Mouse (Mus musculus): Measurements from ENCODE around the gene Lag3. TPM values are rescaled to one million over a fixed set of nuclear protein-coding genes. Genes with fewer than 3 reads are reported as not detected.
"Not testable (repeated sequence)": the region's sequence is repeated elsewhere in the genome, so short reads cannot be mapped to it uniquely, and the experiment has no call there.

The Lag3 gene
- total RNA-seq, 1 experiment from 2014 or later, result not detected

- ATAC-seq (replicated peaks; ENCODE audit: insufficient number of reproducible peaks, low FRiP score, low TSS enrichment, poor library complexity, severe bottlenecking), result no peak
These were observed 6.3 kb downstream of the Lag3 start for GRCm38 (mm10) chr6:124904991-124905860.

GRCm38 (mm10) chr6:124904161-124904981 lies 7.1 kb downstream of the Lag3 start:
- ATAC-seq (replicated peaks; ENCODE audit: insufficient number of reproducible peaks, low FRiP score, low TSS enrichment, poor library complexity, severe bottlenecking), result peak; percentile 36

GRCm38 (mm10) chr6:124903580-124904151 lies 7.8 kb downstream of the Lag3 start:
- ATAC-seq (replicated peaks; ENCODE audit: insufficient number of reproducible peaks, low FRiP score, low TSS enrichment, poor library complexity, severe bottlenecking), result peak; percentile 88

GRCm38 (mm10) chr6:124901851-124902250 lies 9.7 kb downstream of the Lag3 start:
- no peak for ATAC-seq (replicated peaks; ENCODE audit: insufficient number of reproducible peaks, low FRiP score, low TSS enrichment, poor library complexity, severe bottlenecking)

GRCm38 (mm10) chr6:124900801-124901480 lies 10.6 kb downstream of the Lag3 start:
- ATAC-seq (replicated peaks; ENCODE audit: insufficient number of reproducible peaks, low FRiP score, low TSS enrichment, poor library complexity, severe bottlenecking), result peak; percentile 67

- ATAC-seq (replicated peaks; ENCODE audit: insufficient number of reproducible peaks, low FRiP score, low TSS enrichment, poor library complexity, severe bottlenecking), result no peak
These were observed 11.3 kb downstream of the Lag3 start for GRCm38 (mm10) chr6:124900056-124900800.

GRCm38 (mm10) chr6:124898359-124898758 lies 13.1 kb downstream of the Lag3 start:
- 0 out of 2 replicates have a peak, but pooled peaks have one; percentile 40 for ATAC-seq (replicated peaks; ENCODE audit: insufficient number of reproducible peaks, low FRiP score, low TSS enrichment, poor library complexity, severe bottlenecking)

- not testable (repeated sequence) for ATAC-seq (replicated peaks; ENCODE audit: insufficient number of reproducible peaks, low FRiP score, low TSS enrichment, poor library complexity, severe bottlenecking)
These were observed 17.4 kb downstream of the Lag3 start for GRCm38 (mm10) chr6:124894113-124894512.

- no peak for ATAC-seq (replicated peaks; ENCODE audit: insufficient number of reproducible peaks, low FRiP score, low TSS enrichment, poor library complexity, severe bottlenecking)
These were observed 20.5 kb downstream of the Lag3 start for GRCm38 (mm10) chr6:124890997-124891396.

GRCm38 (mm10) chr6:124888555-124889125 lies 22.9 kb downstream of the Lag3 start:
- no peak for ATAC-seq (replicated peaks; ENCODE audit: insufficient number of reproducible peaks, low FRiP score, low TSS enrichment, poor library complexity, severe bottlenecking)

- ATAC-seq (replicated peaks; ENCODE audit: insufficient number of reproducible peaks, low FRiP score, low TSS enrichment, poor library complexity, severe bottlenecking), result no peak
These were observed 23.5 kb downstream of the Lag3 start, which contains the start of gene Cd4 for GRCm38 (mm10) chr6:124887986-124888385. Gene Cd4 (minus strand): TSS chr6:124888221.

GRCm38 (mm10) chr6:124885956-124886381 lies 25.5 kb downstream of the Lag3 start:
- no peak for ATAC-seq (replicated peaks; ENCODE audit: insufficient number of reproducible peaks, low FRiP score, low TSS enrichment, poor library complexity, severe bottlenecking)

- no peak for ATAC-seq (replicated peaks; ENCODE audit: insufficient number of reproducible peaks, low FRiP score, low TSS enrichment, poor library complexity, severe bottlenecking)
These were observed 26.6 kb downstream of the Lag3 start for GRCm38 (mm10) chr6:124884714-124885500.

- no peak for ATAC-seq (replicated peaks; ENCODE audit: insufficient number of reproducible peaks, low FRiP score, low TSS enrichment, poor library complexity, severe bottlenecking)
These were observed 28.2 kb downstream of the Lag3 start for GRCm38 (mm10) chr6:124883351-124883750.

- ATAC-seq (replicated peaks; ENCODE audit: insufficient number of reproducible peaks, low FRiP score, low TSS enrichment, poor library complexity, severe bottlenecking), result no peak
These were observed 29.7 kb downstream of the Lag3 start for GRCm38 (mm10) chr6:124881821-124882220.

- ATAC-seq (replicated peaks; ENCODE audit: insufficient number of reproducible peaks, low FRiP score, low TSS enrichment, poor library complexity, severe bottlenecking), result no peak
These were observed 32.1 kb downstream of the Lag3 start for GRCm38 (mm10) chr6:124879390-124879789.

- no peak for ATAC-seq (replicated peaks; ENCODE audit: insufficient number of reproducible peaks, low FRiP score, low TSS enrichment, poor library complexity, severe bottlenecking)
These were observed 37.2 kb downstream of the Lag3 start for GRCm38 (mm10) chr6:124874348-124874747.
